Mouse (Mus musculus) neural tube, embryonic 11.5 days (tissue): ENCODE data around the gene Ms4a6b. TPM values are rescaled to one million over a fixed set of nuclear protein-coding genes. Genes with fewer than 3 reads are reported as not detected.
"Not testable (repeated sequence)": the region's sequence is repeated elsewhere in the genome, so short reads cannot be mapped to it uniquely, and the experiment has no call there.

Source experiments
- ATAC-seq: fragments of 200-750 bp; cut with Nextera tagmentation; 2 replicates; pipeline ENCODE4 v1.8.0; 2017; ENCODE audit warnings: moderate number of reproducible peaks, mild to moderate bottlenecking, moderate TSS enrichment, moderate library complexity; ENCODE audit not compliant: insufficient read depth, low FRiP score, low TSS enrichment
- DNase-seq: peaks from one replicate; pipeline ENCODE4 v3.0.0-alpha.2; 2015; ENCODE audit warnings: low spot score
- H3K27ac ChIP-seq: fragments of 300-500 bp; sonication (generic); 2 replicates; pipeline ENCODE4 v1.5.1; 2014; ENCODE audit warnings: low read depth, mild to moderate bottlenecking, low read length
- H3K27me3 ChIP-seq: fragments of 300-500 bp; sonication (generic); 2 replicates; pipeline ENCODE4 v1.6.1; 2014; ENCODE audit warnings: mild to moderate bottlenecking, low read length, mixed read lengths; ENCODE audit not compliant: control insufficient read depth, insufficient read depth
- H3K36me3 ChIP-seq: fragments of 300-500 bp; sonication (generic); 2 replicates; pipeline ENCODE4 v1.6.1; 2014; ENCODE audit warnings: mild to moderate bottlenecking, low read length, moderate library complexity, mixed read lengths; ENCODE audit not compliant: control insufficient read depth, insufficient read depth
- H3K4me1 ChIP-seq: fragments of 300-500 bp; sonication (generic); 2 replicates; pipeline ENCODE4 v1.6.1; 2014; ENCODE audit warnings: low read length, mixed read lengths; ENCODE audit not compliant: control insufficient read depth, insufficient read depth
- H3K4me2 ChIP-seq: fragments of 300-500 bp; sonication (generic); 2 replicates; pipeline ENCODE4 v1.6.1; 2014; ENCODE audit warnings: low read depth, mild to moderate bottlenecking, moderate library complexity
- H3K4me3 ChIP-seq: fragments of 300-500 bp; sonication (generic); 2 replicates; pipeline ENCODE4 v1.5.1; 2014; ENCODE audit warnings: low read depth, low read length
- H3K9ac ChIP-seq: fragments of 300-500 bp; sonication (generic); 2 replicates; pipeline ENCODE4 v1.6.1; 2014; ENCODE audit warnings: mild to moderate bottlenecking, low read length
- H3K9me3 ChIP-seq: fragments of 300-500 bp; sonication (generic); 2 replicates; pipeline ENCODE4 v1.6.1; 2016; ENCODE audit warnings: low read length; ENCODE audit not compliant: control insufficient read depth
- WGBS: fragments of 180-500 bp; shearing (Covaris S2); extraction: QIAGEN DNeasy Blood & Tissue Kit; methylation state at CpG from one replicate; pipeline ENCODE4 v1.1.7; 2014; 5-methylcytosine and 5-hydroxymethylcytosine counted together
- polyA plus RNA-seq: library from polyadenylated mRNA; unstranded; fragments of >200 nt; fragmentation: Nextera tagmentation; extraction: Ambion mirVana; gene quantifications from 2 replicates; pipeline ENCODE4 v1.2.1, GENCODE M21; 2014

Ms4a6b gene
- polyA plus RNA-seq, 1 experiment from 2014 or later = 3.0 TPM

DNA sequence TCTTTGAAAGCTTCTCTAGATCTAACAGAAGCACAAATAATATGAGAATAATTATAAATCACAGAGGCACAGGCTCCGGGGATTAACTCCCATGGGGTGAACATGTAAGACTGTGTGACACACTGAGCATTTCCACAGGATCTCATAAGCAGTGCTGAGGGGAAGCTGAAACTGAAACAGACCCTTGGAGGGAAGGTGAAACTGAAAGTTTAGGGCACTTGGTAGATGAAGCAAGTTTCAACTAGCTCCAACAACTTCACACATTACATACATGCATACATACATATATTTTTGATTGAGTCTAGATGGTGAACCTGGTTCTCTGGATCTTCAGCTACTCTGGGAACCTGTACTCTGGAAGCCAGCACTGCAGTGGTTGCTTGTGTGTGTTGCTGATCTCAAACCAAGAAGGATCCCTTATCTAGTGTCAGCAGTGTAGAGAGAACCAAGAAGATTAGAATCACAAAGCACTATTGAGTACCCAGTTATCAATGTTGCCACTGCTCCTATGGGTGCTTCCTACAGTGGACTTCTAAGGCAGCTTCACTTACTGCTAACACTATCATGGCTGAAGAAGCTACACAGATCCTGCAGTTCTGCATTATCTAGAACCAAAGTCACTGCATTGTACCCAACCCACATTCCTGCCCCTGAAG is 24.0 kb downstream of the Ms4a6b start:
- not testable (repeated sequence) for H3K4me2 ChIP-seq, H3K4me3 ChIP-seq, H3K36me3 ChIP-seq, H3K9me3 ChIP-seq, H3K4me1 ChIP-seq, H3K9ac ChIP-seq, H3K27me3 ChIP-seq, DNase-seq, H3K27ac ChIP-seq, ATAC-seq
- WGBS = 97% methylated on average over 1 of the region's 1 CpGs

DNA sequence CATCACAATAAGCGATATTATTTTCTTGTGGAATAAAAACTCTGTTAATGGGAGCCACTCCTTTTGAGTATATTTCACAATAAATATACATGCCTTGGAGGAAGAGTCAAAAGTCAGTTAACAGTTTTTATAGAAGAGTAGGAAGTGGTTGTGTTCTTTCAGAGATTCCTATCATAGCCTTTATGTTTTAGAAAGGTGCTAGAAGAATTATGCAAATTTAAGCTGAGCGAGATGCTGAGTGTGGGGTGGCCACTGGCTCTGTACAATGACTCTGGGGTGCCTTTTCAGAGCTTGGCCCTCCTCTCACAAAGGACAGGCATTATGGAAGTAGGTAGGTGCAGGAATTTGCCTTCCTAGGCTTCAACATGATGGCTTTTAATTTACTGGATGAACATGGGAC is 28.1 kb downstream of the Ms4a6b start:
- not testable (repeated sequence) for ATAC-seq, H3K27me3 ChIP-seq, H3K9ac ChIP-seq, H3K27ac ChIP-seq, DNase-seq, H3K4me1 ChIP-seq, H3K9me3 ChIP-seq, H3K4me2 ChIP-seq, H3K36me3 ChIP-seq, H3K4me3 ChIP-seq
- 89% methylated on average over 2 of the region's 2 CpGs for WGBS

DNA sequence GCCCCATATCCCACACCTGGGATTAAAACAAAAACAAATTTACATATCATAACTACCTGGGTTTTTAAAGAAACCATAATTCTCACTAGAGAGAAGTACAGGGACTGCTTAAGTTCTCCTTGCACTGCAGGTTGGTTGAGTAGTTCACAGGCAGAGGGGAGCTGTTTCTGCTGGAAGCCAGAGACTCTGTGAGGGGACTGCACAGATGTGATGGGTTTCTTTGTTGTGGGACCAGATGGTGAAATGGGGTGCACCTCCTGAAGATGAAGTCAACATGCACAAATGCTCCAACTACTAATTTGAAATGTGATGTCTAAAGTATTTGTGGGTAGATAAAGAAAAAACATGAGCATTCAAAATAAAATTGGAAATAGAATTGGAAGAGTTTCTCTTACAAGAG is 31.6 kb downstream of the Ms4a6b start:
- Histone ChIP-seq H3K9ac (no peak overlapping the region), H3K9me3 (no peaks in the 10 kb centered on the region), H3K27ac (no peak overlapping the region), H3K4me1 (no peaks in the 10 kb centered on the region), H3K27me3 (no peaks in the 10 kb centered on the region), H3K36me3 (no peaks in the 10 kb centered on the region), H3K4me2 (no peak overlapping the region), H3K4me3 (no peak overlapping the region)
- ATAC-seq = no peak
- no peak for DNase-seq

DNA sequence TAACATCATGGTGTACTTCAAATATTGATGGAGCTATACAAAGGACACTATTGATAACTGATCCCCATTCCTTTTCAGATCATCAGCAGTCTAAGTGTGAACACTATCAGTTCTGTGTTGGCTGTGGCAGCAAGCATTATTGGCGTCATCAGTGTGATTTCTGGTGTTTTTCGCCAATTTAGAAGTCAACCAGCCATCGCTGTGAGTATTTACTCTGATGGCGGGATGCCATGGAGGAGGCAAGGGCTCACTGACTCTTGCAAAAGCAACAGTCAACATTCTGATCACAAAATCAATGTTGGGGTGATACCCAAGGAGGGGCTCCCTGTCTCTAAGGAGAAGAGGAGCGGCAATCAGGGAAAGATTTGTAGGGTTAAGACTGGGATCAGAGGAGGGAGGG is 38.4 kb downstream of the Ms4a6b start:
- Histone ChIP-seq H3K27ac (no peak overlapping the region), H3K4me1 (no peaks in the 10 kb centered on the region), H3K36me3 (no peaks in the 10 kb centered on the region), H3K9ac (no peak overlapping the region), H3K4me2 (no peak overlapping the region), H3K27me3 (no peaks in the 10 kb centered on the region), H3K4me3 (no peak overlapping the region), H3K9me3 (no peaks in the 10 kb centered on the region)
- DNase-seq (no peak), ATAC-seq (no peak)
- WGBS = 90% methylated on average over 5 of the region's 5 CpGs

DNA sequence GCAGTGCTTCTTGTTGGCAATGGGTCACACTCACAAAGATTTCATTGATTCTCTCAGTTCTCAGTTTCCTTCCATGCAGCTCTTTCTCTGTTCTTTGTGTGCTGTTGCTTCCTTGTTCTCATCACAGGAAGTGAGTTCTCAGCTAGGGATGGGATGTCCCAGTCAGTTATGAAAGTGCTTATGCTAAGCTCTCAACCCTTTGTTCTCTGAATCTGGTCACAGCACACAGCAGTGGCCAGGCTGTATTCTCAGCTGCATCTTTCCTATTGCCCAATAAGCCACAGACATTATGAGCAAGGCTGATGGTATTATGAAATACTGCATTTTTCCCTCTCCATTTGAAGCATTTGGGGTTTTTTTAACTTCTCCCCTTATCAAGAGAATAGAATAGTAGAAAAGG is 43.2 kb downstream of the Ms4a6b start:
- not testable (repeated sequence) for H3K27ac ChIP-seq, H3K36me3 ChIP-seq, H3K4me1 ChIP-seq, H3K4me2 ChIP-seq, DNase-seq, H3K9ac ChIP-seq, H3K4me3 ChIP-seq, H3K9me3 ChIP-seq, ATAC-seq, H3K27me3 ChIP-seq

DNA sequence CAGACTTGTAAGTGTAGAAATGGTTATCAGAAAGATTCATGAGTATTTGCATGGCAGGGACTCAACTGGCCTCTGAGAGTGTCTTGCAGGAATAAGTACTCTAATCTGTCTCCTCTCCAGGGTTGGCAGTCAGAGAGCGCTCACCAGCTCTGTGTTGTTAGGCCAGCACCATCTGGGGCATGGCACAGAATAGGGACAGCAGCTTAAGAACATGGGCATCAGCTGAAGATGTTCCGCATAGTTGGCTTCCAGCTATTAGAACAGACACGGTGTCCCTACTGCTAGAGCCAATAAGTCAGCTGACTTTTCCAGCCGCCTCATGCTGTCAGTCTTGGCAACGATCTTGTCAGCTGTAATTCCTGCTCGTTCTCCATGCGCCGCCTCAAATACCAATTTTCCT is 58.7 kb downstream of the Ms4a6b start:
- no peak for ATAC-seq

More for the DNA sequence above, 58.7 kb downstream of the Ms4a6b start:
- Histone ChIP-seq H3K36me3 (no peaks in the 10 kb centered on the region), H3K27me3 (no peaks in the 10 kb centered on the region), H3K4me3 (no peak overlapping the region), H3K9ac (no peak overlapping the region), H3K27ac (no peak overlapping the region), H3K4me2 (no peak overlapping the region), H3K4me1 (no peaks in the 10 kb centered on the region), H3K9me3 (no peaks in the 10 kb centered on the region)
- WGBS = 88% methylated on average over 8 of the region's 8 CpGs
- no peak for DNase-seq

Other genes with a start within 250 kb of the Ms4a6b start
- gene Ms4a5, start 232.6 kb upstream of the Ms4a6b start, polyA plus RNA-seq = not detected in 2 replicates
- not detected in 2 replicates for gene Ms4a14, start 202.1 kb upstream of the Ms4a6b start, polyA plus RNA-seq
- gene Ms4a7, start 180.4 kb upstream of the Ms4a6b start, polyA plus RNA-seq = 0.45 and 1.3 TPM in 2 replicates
- 1.1 and 1.8 TPM in 2 replicates for gene Ms4a4a, start 141.0 kb upstream of the Ms4a6b start, polyA plus RNA-seq
- 0.17 TPM in 1 of 2 replicates, not detected in the other for gene Ms4a4c, start 111.7 kb upstream of the Ms4a6b start, polyA plus RNA-seq
- gene Ms4a4b, start 73.0 kb upstream of the Ms4a6b start, polyA plus RNA-seq = not detected in 2 replicates
- gene Ms4a6c, start 47.1 kb upstream of the Ms4a6b start, polyA plus RNA-seq = 1.1 and 2.0 TPM in 2 replicates
- not detected in 2 replicates for gene Gm8369, start 30.6 kb upstream of the Ms4a6b start, polyA plus RNA-seq
- gene Ms4a4d, start 20.3 kb downstream of the Ms4a6b start, polyA plus RNA-seq = 0.49 and 0.53 TPM in 2 replicates
- gene Ms4a6d, start 88.3 kb downstream of the Ms4a6b start, polyA plus RNA-seq = 1.9 and 3.5 TPM in 2 replicates
- 0.15 TPM in 1 of 2 replicates, not detected in the other for gene Ms4a2, start 107.2 kb downstream of the Ms4a6b start, polyA plus RNA-seq
- 0.32 TPM in 1 of 2 replicates, not detected in the other for gene Ms4a3, start 124.3 kb downstream of the Ms4a6b start, polyA plus RNA-seq
- not detected in 2 replicates for gene Oosp2, start 144.0 kb downstream of the Ms4a6b start, polyA plus RNA-seq
- gene Oosp1, start 174.6 kb downstream of the Ms4a6b start, polyA plus RNA-seq = not detected in 2 replicates
- gene Oosp3, start 180.5 kb downstream of the Ms4a6b start, polyA plus RNA-seq = not detected in 2 replicates
- gene Gif, start 231.0 kb downstream of the Ms4a6b start, polyA plus RNA-seq = not detected in 2 replicates